Mouse (Mus musculus) CH12F3 (cell line): ENCODE measurements around the gene Hspa12a.

ENCODE experiments used
- in situ Hi-C: fragments of 300-500 bp; cut with MboI; formaldehyde crosslinking; loops from 2 replicates; pipeline ENCODE4 v1.14.3; 2020; ENCODE audit warnings: low sequenced_read_pairs

Gene Hspa12a

GRCm38 (mm10) chr19:58942841-58943828 is at the start of gene Hspa12a, which contains the start of gene Eno4:
Gene Hspa12a, minus strand, starts transcription at chr19:58943654.
Gene Eno4, plus strand, starts transcription at chr19:58943425.
- in situ Hi-C loops: no loop called here

- in situ Hi-C loops: no loop called here
Observed at GRCm38 (mm10) chr19:58981571-58981970, 38.1 kb upstream of the Hspa12a start.

- in situ Hi-C loops: no loop called here
Observed at GRCm38 (mm10) chr19:58980056-58980440, 36.6 kb upstream of the Hspa12a start.

GRCm38 (mm10) chr19:58979436-58980055 is 36.1 kb upstream of the Hspa12a start:
- in situ Hi-C loops: no loop called here

- in situ Hi-C loops: no loop called here
Observed at GRCm38 (mm10) chr19:58978401-58979171, 35.1 kb upstream of the Hspa12a start.

GRCm38 (mm10) chr19:58975216-58975863 is 31.9 kb upstream of the Hspa12a start:
- in situ Hi-C loops: no loop called here

GRCm38 (mm10) chr19:58974126-58974525 is 30.7 kb upstream of the Hspa12a start:
- in situ Hi-C loops: no loop called here

- in situ Hi-C loops: no loop called here
Observed at GRCm38 (mm10) chr19:58970826-58971225, 27.4 kb upstream of the Hspa12a start.

GRCm38 (mm10) chr19:58968731-58969506 is 25.5 kb upstream of the Hspa12a start:
- in situ Hi-C loops: no loop called here

GRCm38 (mm10) chr19:58963011-58963410 is 19.6 kb upstream of the Hspa12a start:
- in situ Hi-C loops: no loop called here

- in situ Hi-C loops: no loop called here
Observed at GRCm38 (mm10) chr19:58954779-58955178, 11.3 kb upstream of the Hspa12a start.

GRCm38 (mm10) chr19:58952236-58952635 is 8.8 kb upstream of the Hspa12a start:
- in situ Hi-C loops: no loop called here

- in situ Hi-C loops: no loop called here
Observed at GRCm38 (mm10) chr19:58951521-58951920, 8.1 kb upstream of the Hspa12a start.

GRCm38 (mm10) chr19:58945959-58946358 is 2.5 kb upstream of the Hspa12a start:
- in situ Hi-C loops: no loop called here

GRCm38 (mm10) chr19:58933062-58933461 is 10.4 kb downstream of the Hspa12a start:
- in situ Hi-C loops: no loop called here

- in situ Hi-C loops: no loop called here
Observed at GRCm38 (mm10) chr19:58931081-58931800, 12.2 kb downstream of the Hspa12a start.

- in situ Hi-C loops: no loop called here
Observed at GRCm38 (mm10) chr19:58919148-58919547, 24.3 kb downstream of the Hspa12a start.

GRCm38 (mm10) chr19:58918597-58918996 is 24.9 kb downstream of the Hspa12a start:
- in situ Hi-C loops: no loop called here

GRCm38 (mm10) chr19:58913301-58913700 is 30.2 kb downstream of the Hspa12a start:
- in situ Hi-C loops: loop anchor here (5.0 kb wide), 1 partner anchor 284 kb away; no protein-coding TSS in a partner anchor
